Mouse (Mus musculus): ENCODE measurements around the gene Gsto1.
A peak's percentile ranks its signal among the peaks of the same experiment; 100 is the strongest.
"Not testable (repeated sequence)": the region's sequence is repeated elsewhere in the genome, so short reads cannot be mapped to it uniquely, and the experiment has no call there.

The Gsto1 gene

GRCm38 (mm10) chr19:47854796-47855783, at the start of gene Gsto1:
TSS of gene Gsto1 (plus strand) at chr19:47854970.
- peak; percentile 89 to 91 for DNase-seq

- DNase-seq: no peak
Measured at GRCm38 (mm10) chr19:47812091-47812490, 42.7 kb upstream of the Gsto1 start.

DNA sequence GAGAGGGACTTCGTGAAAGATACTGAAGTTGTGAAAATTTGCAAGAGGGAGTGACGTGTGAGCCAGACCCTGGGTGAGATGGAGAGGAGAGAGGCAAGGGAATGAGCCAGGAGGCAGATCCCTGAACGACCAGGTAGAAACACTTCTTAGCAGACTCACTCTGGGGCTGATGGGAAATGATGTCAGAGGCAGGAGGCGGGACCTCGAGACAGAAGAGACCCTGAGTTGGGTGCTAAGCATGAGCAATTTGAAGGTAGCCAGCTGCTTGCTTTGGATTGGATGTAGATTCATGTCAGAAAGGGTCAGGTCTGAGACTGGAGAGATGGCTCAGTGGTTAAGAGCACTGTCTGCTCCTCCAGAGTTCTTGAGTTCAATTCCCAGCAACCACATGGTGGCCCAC, 40.0 kb upstream of the Gsto1 start:
- DNase-seq: no peak

DNA sequence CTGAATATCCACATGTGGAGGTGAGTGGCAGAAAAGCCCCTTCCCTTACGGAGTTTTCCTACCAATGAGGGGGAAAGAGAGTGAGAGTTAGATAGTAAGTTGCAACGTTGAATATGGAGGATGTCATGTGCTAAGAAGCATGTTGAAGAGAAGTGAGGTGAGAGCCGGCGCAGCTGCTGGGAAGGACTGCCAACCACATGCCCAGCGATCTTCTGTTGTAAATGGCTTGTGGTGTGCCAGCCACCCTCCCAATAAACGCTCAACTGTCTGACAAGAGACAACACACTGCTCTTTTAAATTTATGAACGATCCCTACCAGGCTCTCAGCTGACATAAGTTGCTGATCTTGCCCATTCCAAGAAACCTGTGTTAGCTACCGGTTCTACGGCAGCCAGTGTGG, 37.1 kb upstream of the Gsto1 start:
- no peak for DNase-seq

DNA sequence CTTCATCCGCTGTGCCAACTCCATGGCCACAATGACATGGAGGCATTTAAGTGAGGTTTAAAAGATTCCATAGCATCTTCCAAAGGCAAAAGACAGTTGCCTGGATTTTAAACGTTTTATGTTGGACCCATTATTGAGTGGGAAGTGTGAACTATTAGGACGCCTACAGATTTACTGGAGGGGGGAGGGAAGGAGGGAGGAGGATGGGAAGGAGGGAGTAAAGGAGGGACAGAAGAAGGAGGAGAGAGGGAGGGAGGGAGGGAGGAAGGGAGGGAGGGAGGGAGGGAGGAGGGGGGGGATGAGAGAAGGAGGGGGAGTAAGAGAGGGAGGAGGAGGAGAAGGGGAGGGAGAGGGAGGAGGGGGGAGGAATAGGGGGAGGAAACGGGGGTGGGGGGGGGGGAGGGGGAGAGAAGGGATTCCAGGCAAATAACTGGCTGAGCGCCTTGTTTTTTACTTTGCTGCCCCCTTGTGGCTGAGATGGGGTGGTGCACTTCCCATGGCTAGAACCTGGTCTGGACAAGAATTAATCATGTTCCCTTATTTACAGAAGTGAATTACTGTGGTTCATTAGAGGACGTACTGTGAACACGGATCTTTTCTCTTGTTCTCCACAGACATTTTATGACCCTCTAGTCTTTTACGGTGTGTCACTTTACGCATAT, 33.8 kb upstream of the Gsto1 start:
- peak; percentile 65 to 72 for DNase-seq

GRCm38 (mm10) chr19:47821494-47821872, 33.3 kb upstream of the Gsto1 start:
- no peak for DNase-seq

DNA sequence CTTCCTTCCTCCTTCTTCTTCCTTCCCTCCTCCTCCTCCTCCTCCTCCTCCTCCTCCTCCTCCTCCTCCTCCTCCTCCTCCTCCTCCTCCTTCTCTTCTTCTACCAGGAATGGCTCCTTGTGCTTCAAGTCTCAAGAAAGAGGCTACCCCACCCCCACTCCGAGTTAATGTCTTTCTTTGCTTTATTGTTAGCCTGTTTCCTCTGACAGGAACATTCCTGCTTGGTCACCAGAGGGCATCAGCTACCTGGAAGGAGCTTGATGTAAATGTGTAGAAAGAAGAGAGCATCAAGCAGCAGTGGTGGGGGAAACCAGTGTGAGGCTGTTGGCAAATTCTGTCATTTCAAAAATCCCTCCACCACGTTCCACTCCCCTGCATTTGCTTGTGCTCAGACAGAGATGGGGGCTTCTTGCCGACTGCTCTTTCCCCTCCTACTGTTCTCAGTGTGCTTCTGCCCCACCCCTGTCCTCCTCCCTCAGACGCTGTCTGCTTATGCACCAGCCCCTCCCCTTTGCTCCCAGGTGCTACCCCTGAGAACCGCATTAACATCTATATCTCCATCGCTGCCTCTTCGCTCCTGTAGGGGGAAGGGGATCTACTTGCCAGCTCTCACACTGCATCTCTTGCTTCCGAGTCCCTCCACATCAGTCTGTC, 32.5 kb upstream of the Gsto1 start:
- peak in 1 of 2 experiments; percentile 35 for DNase-seq

DNA sequence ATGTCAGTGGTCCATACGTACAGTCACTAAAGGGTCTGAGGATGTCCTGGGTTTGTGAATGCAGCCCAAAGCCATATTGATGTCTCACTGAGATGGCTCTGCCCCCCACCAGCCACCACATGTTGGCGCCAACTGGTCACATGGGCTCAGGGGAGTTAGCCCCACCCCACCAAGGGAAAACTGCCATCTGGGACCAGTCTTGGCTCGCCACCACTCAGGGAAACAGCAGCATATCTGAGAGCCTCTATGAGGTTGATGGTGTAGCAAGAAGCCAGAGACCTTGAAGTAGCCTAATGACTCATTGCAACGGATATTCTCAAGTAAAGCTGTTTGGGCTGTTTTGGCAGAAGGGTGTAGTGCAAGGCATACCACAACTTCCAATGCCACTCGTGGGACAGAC, 30.7 kb upstream of the Gsto1 start:
- peak in 1 of 2 experiments; percentile 33 for DNase-seq

GRCm38 (mm10) chr19:47829913-47830450, 24.8 kb upstream of the Gsto1 start:
- no peak for DNase-seq

DNA sequence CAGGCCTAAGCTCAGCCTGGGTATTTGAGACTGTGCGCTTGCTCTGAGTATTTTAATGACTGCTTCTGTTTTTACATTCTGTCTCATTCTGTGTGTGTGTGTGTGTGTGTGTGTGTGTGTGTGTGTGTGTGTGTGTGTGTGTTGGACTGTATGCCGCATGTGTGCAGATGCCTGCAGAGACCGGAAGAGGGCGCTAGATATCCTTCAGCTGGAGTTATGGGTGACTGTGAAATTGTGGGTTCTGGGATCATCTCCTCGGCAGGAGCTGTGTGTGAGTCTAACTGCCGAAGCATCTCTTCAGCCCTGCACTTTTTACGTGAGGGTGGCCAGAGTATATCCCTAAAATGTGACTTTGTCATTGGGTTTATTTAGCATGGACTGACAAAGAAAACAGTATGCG, 23.7 kb upstream of the Gsto1 start:
- DNase-seq: no peak

GRCm38 (mm10) chr19:47832316-47832715, 22.5 kb upstream of the Gsto1 start:
- no peak for DNase-seq

DNA sequence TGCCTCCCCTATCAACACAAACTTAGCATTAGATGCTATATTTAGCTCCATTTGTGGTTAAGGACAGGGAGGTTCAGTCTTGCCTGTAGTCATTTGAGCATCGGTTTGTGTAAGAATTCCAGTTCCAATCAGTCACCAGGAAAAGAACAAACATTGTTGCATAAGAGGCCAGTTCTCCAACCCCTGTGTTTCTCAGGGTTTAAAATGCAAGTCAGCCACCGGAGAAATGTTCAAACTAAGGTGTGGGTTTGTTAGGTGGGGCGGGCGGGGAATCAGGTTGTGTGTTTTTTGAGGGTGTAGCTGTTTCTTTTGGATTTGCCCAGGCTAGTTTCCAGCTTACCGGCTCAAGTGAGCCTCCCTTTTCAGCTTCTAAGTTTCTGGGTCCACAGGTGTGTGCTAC, 20.2 kb upstream of the Gsto1 start:
- peak; percentile 60 to 75 for DNase-seq

DNA sequence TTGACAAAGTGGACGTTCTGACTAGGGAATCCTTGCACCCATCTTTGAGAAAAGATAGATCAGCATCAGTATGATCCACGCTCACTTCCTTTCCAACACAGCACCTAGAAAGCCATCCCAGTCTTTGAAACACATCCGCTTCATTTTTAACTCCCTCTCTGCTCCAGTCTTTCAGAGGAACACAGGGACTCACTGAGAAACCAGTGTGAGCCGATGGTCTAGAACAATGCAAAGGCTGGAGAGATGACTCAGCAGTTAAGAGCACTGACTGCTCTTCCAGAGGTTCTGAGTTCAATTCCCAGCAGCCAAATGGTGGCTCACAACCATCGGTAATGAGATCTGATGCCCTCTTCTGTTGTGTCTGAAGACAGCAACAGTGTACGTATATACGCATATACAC, 19.0 kb upstream of the Gsto1 start:
- no peak for DNase-seq

DNA sequence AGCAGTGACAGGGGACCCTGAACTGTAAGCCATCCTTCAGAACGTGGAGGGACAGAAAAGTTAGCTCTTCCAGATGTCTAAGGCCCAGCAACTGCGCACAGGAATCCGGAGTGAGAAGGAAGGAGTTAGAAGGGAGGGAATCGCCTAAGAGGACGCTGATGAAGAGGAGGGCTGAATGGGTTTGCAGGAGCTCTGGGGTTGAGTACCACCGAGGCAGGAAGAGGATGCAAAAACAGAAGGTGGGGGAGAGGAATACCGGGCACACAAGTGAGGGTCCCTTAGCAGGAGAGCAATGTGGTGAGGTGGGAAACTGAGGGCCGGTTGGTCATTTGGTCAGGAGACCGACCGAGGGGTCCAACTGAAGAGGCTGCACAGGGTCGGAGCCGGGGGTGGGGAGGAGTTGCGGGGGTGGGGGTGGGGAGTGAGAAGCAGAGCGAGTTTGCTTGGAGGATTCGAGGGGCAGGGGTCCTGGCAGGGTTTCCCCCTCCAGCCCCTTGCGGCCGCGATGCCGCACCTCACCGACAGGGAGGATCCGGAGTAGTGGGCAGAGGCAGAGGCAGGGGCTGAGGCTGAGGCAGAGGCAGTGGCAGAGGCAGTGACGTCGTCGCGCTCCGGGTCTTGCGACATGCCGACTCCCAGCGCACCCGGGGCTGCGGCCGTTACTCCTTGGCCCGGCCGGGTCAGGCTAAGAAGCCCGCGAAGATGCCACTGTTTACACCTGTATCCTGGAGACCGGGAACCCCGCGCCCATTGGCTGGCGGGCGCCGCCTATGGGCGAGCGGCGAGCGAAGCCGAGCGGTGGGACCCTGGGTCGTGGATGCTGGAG, 17.9 kb upstream of the Gsto1 start:
- DNase-seq: peak; percentile 71 to 84

DNA sequence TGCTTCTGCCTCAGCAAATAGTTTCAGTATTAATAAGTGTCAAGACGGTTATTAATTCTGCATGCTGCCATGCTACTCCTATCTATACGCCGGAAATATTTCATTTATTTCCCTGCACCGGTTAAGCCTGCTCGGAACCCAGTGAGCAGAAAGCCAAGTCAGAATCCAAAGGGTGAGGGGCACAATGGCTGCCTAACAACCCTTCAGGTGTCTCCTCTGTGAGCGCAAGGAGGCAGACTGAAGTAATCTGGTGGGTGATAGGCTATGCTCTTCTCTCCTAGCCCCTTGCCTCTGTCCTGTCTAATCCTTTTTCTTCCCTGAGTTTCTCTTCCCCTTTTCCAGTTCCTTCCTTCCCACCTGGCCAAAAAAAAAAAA, 17.3 kb upstream of the Gsto1 start:
- no peak for DNase-seq

- not testable (repeated sequence) for DNase-seq
Measured at GRCm38 (mm10) chr19:47841234-47841633, 13.5 kb upstream of the Gsto1 start.

GRCm38 (mm10) chr19:47849735-47850134, 5.0 kb upstream of the Gsto1 start:
- DNase-seq: no peak

GRCm38 (mm10) chr19:47852131-47852530, 2.6 kb upstream of the Gsto1 start:
- DNase-seq: not testable (repeated sequence)

DNA sequence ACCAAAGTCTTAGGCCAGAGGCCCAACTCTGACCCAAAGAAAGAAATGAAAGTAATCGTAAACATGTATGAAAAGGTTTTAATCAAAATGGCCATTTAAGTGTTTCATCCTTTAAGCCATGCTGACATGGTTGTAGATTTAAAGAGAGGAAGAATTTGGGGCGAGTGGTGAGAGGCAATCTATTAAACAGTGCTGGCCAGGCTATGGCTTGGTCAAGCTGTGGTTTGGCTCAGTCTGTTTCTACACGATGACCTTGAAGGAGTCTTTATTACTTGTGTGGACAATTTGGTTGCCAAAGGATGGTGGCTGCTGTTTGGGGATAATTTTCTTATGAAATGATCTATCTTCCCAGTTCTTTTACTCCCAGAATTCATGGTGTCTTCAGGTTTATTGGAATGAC, 1.7 kb upstream of the Gsto1 start:
- no peak for DNase-seq

GRCm38 (mm10) chr19:47853951-47854795, 597 bp upstream of the Gsto1 start:
- no peak for DNase-seq

Measured in lung, adult 18-20 months (tissue).